Mouse (Mus musculus): ENCODE measurements around the gene Aup1.

The Aup1 gene

DNA sequence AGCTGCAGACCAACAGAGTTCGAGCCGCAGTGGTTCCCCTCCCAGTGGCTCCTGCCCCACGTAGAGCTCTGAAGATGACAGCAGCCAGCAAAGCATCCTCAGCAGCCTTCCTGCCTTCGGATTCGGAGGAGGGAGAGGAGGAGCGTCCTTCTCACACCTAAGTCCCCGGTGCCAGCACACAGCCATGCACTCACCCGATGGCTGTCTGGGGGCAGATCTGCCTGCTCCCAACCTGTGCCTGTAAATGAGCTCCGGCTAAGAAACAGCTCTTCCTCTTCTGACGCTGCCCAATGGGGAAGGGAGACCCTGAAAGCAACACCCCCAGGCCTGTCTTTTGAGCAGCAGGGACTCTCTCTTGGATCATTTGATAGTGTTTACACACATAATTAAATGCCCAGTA, 24.5 kb upstream of the Aup1 start:
- no peak for DNase-seq (ENCODE audit: low read depth in 1 of 2, low spot score in 2 of 2)

- no peak for DNase-seq (ENCODE audit: low read depth in 1 of 2, low spot score in 2 of 2)
Measured at GRCm38 (mm10) chr6:83031111-83031510, 23.2 kb upstream of the Aup1 start.

- no peak for DNase-seq (ENCODE audit: low read depth in 1 of 2, low spot score in 2 of 2)
Measured at GRCm38 (mm10) chr6:83031921-83032590, 22.3 kb upstream of the Aup1 start.

- no peak for DNase-seq (ENCODE audit: low read depth in 1 of 2, low spot score in 2 of 2)
Measured at GRCm38 (mm10) chr6:83032769-83033191, 21.5 kb upstream of the Aup1 start.

DNA sequence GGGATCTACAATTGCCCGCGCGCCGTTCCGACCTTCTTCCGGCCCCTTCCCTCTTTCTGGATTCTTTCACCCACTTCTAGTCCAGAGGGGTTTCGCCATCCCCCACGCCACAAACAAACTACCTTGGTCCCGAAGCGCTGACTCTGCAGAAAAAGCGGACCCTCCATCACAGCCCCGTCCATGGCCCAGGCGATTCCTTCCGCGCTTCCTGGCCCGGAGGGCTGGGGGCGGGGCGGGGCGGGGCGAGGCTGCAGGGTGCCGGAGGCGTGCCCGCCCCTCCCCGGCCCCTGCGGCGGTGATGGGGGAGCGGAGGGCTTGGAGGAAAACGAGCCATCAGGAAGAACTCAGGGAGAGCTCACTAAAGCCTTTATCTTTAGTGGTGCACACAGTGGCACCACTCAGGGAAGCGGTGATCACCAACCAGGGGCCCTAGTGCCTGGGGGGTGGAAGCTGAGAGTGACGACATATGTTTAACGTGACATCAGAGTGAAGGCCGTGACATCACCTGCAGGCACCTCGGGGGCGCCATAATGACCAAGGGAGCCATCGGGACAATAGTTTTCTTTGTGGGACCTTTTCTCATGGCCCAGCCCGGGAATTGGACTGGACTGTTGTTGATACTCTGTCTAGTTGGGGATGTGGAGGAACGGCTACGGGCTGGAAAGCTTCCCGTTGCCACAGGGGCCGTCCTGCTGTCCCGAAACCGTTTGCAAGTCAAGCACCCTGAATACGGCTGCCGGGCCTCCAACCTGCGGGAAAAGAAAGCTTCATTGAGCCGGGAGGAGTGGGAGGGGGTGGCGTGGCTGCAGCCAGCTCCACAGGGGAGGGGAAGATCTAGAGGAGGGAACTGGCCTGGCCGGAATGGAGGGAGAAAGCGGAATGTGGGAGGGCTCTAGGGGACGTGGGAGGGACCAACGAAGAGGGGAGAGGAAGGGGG, 20.8 kb upstream of the Aup1 start, which contains the start of the genes Dok1 and Loxl3:
Dok1 (minus strand) TSS at position 223 of the 937 bp plus-strand sequence.
Loxl3 (plus strand) TSS at position 925 of the 937 bp plus-strand sequence.
- peak in 1 of 2 experiments; percentile 71 for DNase-seq (ENCODE audit: low read depth in 1 of 2, low spot score in 2 of 2)

GRCm38 (mm10) chr6:83034463-83035055, 19.8 kb upstream of the Aup1 start:
- DNase-seq (ENCODE audit: low read depth in 1 of 2, low spot score in 2 of 2), result no peak

- DNase-seq (ENCODE audit: low read depth in 1 of 2, low spot score in 2 of 2), result no peak
Measured at GRCm38 (mm10) chr6:83037188-83037587, 17.1 kb upstream of the Aup1 start.

- peak; percentile 79 to 95 for DNase-seq (ENCODE audit: low read depth in 1 of 2, low spot score in 2 of 2)
Measured at GRCm38 (mm10) chr6:83038496-83039012, 15.8 kb upstream of the Aup1 start.

DNA sequence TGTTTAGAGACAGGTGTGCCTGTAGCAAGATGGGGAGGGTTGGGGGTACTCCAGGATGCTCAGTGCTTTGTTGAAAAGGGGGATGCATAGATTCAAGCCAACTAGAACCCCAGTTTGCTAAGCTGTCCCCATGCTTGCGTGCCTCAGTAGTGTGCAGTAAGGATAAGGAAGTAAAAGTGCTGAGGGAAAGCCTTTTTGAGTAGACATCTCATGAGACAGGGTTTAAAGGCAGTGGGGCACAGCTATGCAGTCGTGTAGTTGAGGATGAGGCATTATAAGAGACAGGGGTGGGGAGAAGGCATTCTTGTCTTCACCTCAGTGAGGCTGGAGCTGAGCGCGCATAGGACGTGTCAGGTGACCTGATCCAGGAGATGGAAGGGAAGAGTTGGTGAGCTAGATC, 13.7 kb upstream of the Aup1 start:
- no peak for DNase-seq (ENCODE audit: low read depth in 1 of 2, low spot score in 2 of 2)

GRCm38 (mm10) chr6:83043561-83043960, 10.8 kb upstream of the Aup1 start:
- no peak for DNase-seq (ENCODE audit: low read depth in 1 of 2, low spot score in 2 of 2)

DNA sequence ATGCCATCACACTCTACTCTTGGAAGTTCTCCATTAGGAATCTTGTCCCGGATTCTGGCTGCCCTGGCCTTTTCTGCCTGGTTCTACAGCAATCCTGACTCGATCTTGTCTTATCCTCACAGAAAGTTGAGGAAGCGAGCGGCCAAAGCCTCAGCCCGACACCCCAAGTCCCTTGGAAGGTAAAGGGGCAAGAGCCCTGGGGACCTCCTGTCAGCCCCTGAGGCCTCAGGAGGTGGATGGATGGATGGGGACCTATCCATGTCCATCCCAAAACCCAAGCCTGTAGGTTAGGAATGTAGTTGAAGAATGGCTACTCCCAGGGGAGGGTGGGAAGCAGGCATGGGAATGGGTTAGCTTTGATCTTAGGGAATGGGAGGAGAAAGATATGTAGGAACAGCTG, 10.3 kb upstream of the Aup1 start:
- no peak for DNase-seq (ENCODE audit: low read depth in 1 of 2, low spot score in 2 of 2)

DNA sequence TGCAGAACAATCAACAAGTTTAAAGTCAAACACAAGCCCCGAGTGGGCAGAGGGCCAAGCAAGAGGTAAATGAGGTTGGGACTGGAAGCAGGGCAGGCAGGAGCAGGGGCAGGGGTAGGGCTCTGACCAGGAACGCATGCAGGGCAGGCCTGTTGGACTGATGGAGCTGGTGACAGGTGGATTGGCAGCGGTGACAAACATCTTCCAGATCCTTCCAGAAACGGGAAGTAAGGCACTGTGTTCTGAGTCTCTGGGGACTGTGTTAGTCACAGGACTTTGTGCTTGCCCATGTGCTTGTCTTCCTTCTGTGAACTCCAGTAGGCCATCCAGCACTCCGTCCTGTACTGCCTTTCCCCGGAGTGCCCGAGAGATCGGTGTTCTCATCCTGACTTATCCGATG, 9.6 kb upstream of the Aup1 start:
- peak in 1 of 2 experiments; percentile 27 for DNase-seq (ENCODE audit: low read depth in 1 of 2, low spot score in 2 of 2)

GRCm38 (mm10) chr6:83049367-83049766, 5.0 kb upstream of the Aup1 start:
- DNase-seq (ENCODE audit: low read depth in 1 of 2, low spot score in 2 of 2), result no peak

GRCm38 (mm10) chr6:83053136-83053960, 973 bp upstream of the Aup1 start:
- peak in 1 of 2 experiments; percentile 22 for DNase-seq (ENCODE audit: low read depth in 1 of 2, low spot score in 2 of 2)

DNA sequence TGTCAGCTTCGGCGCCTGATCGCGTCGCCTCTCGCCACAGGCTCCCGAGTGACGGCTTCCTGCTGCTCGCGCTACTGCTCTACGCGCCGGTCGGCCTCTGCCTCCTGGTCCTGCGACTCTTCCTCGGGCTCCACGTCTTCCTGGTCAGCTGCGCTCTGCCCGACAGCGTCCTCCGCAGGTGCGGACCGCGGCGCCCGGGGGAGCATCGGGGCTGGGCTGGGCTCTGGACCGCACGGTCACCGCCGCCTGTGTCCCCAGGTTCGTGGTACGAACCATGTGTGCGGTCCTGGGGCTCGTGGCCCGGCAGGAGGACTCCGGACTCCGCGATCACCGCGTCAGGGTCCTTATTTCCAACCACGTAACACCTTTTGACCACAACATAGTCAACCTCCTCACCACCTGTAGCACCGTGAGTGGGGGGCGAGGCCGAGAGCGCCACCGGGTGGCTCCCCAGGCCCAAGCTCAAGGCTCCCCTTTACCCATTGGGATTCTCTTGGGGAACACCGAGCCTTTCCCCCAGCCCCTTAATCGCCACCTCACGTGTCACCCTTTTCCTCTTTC, 630 bp downstream of the Aup1 start, which contains the start of gene Htra2:
Htra2 (minus strand) TSS at position 403 of the 561 bp plus-strand sequence.
- DNase-seq (ENCODE audit: low read depth in 1 of 2, low spot score in 2 of 2), result no peak

- DNase-seq (ENCODE audit: low read depth in 1 of 2, low spot score in 2 of 2), result no peak
Measured at GRCm38 (mm10) chr6:83057790-83058189, 3.5 kb downstream of the Aup1 start, which contains the start of gene Dqx1. Dqx1 (plus strand) TSS chr6:83057844.

DNA sequence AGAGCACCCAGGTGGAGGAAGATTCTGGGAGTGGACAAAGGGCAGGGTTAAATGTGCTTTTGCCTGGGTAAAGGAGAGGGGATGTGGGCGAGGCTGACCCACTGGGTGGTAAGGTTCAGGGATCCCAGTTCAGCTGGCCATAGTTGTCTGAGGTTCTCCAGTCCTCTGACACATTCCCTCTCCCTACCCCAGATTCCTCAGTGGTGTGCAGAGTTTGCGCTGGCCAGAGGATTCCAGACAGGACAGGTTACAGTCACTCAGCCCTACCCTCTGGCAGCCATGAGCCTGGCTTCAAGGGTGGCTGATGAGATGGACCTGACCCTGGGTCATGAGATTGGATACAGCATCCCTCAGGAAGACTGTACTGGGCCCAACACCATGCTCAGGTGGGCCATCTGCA, 4.4 kb downstream of the Aup1 start:
- DNase-seq (ENCODE audit: low read depth in 1 of 2, low spot score in 2 of 2), result no peak

DNA sequence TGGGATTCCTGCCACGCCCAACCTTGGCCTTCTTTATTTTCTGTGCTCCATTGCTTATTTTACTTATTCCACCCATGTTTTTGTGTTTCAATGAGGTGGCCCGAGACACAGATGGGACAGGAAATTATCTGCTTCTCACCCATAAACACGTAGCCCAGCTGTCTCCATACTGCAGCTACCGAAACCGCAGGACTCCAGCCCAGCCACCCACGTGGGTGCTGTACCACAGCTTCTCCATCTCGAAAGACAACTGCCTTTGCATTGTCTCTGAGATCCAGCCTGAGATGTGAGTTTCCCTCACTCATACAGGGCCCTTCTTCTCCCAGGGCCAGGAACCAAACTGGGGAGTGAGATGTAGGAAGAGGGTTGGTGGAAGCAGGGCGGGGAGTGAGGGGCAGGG, 11.7 kb downstream of the Aup1 start:
- DNase-seq (ENCODE audit: low read depth in 1 of 2, low spot score in 2 of 2), result no peak

GRCm38 (mm10) chr6:83066441-83066840, 12.1 kb downstream of the Aup1 start:
- no peak for DNase-seq (ENCODE audit: low read depth in 1 of 2, low spot score in 2 of 2)

DNA sequence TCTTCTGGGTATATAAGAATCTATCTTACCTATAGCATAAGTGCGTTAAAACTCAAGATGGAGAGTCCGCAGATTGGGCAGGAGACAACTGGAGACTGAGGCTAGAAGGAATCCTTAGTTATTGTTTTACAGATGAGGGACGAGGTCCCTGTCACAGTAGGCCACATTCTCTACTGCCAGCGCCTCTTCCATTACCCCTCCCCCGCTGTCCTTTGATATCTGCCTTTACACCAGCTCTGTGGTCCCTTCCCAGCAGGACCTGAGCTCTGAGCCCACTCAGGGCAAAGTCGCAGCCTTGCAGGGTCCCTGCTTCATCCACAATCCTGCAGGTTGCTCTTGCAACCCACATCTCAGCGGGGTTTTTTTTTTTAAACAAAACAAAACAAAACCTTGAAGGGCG, 13.9 kb downstream of the Aup1 start:
- no peak for DNase-seq (ENCODE audit: low read depth in 1 of 2, low spot score in 2 of 2)

Data from monocyte, adult 2 months (primary cell).